Mouse (Mus musculus): Measurements from ENCODE around the gene Sh3d21.

- TF ChIP-seq CTCF (IDR thresholded peaks at IDR 0.05; ENCODE audit: control insufficient read depth, insufficient read depth, insufficient read length) (no peak), CEBPB (IDR thresholded peaks at IDR 0.05; ENCODE audit: low read depth) (no peak)
Measured at GRCm38 (mm10) chr4:126109613-126110373, 53.5 kb downstream of the Sh3d21 start.
